Mouse (Mus musculus) left cerebral cortex, postnatal 10 days (tissue): ENCODE data around the gene Git1. TPM values are rescaled to one million over a fixed set of nuclear protein-coding genes. Genes with fewer than 3 reads are reported as not detected.

Experiments used
- DNase-seq, 2 experiments: peaks; one replicate each; pipeline ENCODE4 v3.0.0; 2021 to 2022; ENCODE audit warnings: low spot score in 2 of 2, mixed read lengths in 1 of 2; ENCODE audit errors: extremely low spot score in 1 of 2
- intact Hi-C: fragments of 180-260 bp; cut with DNase I; formaldehyde crosslinking; loops from one replicate; pipeline ENCODE4 v1.15.1; 2025
- total RNA-seq, 2 experiments: library from RNA; stranded (reverse); gene quantifications; 2 replicates each; pipeline ENCODE4 v1.2.3; 2021

The Git1 gene
- total RNA-seq, 2 experiments from 2014 or later: 138 to 142 TPM

DNA sequence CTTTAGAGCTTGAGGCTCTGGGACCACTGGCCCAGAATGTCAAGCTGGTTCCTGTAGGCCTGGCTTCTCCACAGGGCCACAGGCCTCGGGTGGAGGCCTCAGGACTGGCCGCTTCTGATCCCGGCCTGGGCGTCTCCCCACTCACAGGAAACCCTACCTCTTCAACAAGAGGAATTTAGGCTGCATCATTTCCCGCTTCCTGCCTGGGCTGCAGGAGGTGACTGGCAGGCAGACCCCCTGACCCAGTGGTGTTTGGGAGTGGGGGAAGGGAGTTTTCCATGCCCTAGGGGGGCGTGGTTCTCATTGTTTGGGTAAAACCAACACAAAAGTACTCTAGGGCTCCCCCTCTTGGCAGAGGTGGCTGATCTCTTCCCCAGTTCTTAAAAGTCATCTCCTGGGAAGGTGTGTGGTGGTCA, 4.0 kb downstream of the Git1 start:
- peak in 1 of 2 experiments; percentile 88 for DNase-seq
- intact Hi-C loops: no loop called here

DNA sequence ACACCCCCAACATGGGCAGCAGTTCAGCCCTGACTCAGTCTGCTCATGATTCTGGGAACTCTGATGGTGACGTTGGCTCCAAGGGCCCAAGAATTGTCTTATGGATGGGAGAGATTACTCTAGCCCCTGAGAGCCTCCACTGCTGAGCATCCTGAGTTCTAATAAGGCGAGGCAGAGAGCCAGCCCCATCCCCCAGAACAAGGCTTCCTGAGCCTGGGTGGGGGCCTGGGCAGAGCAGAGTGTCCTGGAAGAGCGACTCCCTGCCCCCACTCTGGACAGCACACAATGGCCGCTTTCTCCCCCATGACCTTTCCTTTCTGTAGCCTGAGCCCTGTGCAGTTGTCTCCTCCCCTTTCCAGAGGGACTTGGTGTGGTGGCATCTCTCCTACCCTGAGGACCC, 4.5 kb downstream of the Git1 start:
- intact Hi-C loops: no loop called here
- peak in 1 of 2 experiments; percentile 71 for DNase-seq

GRCm38 (mm10) chr11:77498261-77499139, 5.1 kb downstream of the Git1 start:
- intact Hi-C loops: no loop called here
- DNase-seq: no peak

DNA sequence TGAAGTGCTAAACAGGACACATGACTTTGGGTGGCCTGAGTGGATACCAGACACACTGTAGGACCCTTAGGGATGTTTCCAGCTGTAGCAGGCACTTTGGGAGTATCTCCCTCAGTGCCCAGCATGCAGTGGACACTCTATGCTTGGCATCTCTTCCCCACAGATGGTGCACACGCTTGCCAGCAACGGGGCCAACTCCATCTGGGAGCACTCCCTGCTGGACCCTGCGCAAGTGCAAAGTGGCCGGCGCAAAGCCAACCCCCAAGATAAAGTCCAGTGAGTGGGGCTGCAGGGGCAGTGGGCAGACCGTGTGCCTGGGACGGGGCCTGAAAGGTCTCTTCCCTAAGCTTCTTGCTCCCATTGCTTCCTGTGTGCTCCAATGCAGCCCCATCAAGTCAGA, 6.0 kb downstream of the Git1 start:
- intact Hi-C loops: no loop called here

GRCm38 (mm10) chr11:77500361-77501325, 7.3 kb downstream of the Git1 start:
- intact Hi-C loops: no loop called here
- DNase-seq: no peak

More for the DNA sequence above, 6.0 kb downstream of the Git1 start:
- no peak for DNase-seq

- intact Hi-C loops: no loop called here
- DNase-seq: peak; percentile 74 to 82
These were observed 8.0 kb downstream of the Git1 start for GRCm38 (mm10) chr11:77501392-77501791.

GRCm38 (mm10) chr11:77501971-77502370, 8.6 kb downstream of the Git1 start:
- intact Hi-C loops: no loop called here
- no peak for DNase-seq

GRCm38 (mm10) chr11:77502481-77502880, 9.1 kb downstream of the Git1 start:
- DNase-seq: no peak
- intact Hi-C loops: no loop called here

DNA sequence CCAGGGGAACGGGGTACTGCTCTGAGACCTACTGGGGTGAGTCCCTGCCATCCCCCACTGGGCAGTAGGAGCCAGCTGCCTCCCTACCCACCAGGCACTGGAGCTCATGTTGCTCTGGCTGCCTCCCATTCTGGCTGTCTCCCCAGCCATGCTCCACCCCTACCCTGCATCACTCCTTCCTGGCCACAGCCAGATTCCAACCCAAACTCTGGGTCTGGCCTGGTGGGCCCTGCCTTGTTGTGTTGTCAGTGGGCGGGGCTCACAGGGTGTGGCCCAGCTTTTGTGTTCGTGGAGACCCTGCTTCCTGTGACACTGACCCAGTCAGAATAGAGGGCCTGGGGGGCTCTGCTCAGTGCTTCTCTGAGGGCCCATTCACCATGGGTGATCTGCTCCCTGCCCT, 10.1 kb downstream of the Git1 start:
- intact Hi-C loops: no loop called here

DNA sequence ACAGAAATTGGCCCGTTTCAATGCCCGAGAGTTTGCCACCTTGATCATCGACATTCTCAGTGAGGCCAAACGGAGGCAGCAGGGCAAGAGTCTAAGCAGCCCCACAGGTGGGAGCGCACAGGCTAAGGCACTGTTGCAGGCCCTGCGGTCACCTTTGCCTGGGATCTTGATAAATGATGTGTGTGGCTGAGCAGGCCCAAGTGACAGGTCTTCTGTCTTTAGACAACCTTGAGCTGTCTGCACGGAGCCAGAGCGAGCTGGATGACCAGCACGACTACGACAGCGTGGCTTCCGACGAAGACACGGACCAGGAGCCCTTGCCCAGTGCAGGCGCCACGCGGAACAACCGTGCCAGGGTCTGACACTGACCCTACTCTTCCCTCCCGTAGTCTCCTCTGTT, 11.0 kb downstream of the Git1 start:
- DNase-seq: no peak
- intact Hi-C loops: no loop called here

More for the DNA sequence above, 10.1 kb downstream of the Git1 start:
- DNase-seq: peak in 1 of 2 experiments; percentile 65

DNA sequence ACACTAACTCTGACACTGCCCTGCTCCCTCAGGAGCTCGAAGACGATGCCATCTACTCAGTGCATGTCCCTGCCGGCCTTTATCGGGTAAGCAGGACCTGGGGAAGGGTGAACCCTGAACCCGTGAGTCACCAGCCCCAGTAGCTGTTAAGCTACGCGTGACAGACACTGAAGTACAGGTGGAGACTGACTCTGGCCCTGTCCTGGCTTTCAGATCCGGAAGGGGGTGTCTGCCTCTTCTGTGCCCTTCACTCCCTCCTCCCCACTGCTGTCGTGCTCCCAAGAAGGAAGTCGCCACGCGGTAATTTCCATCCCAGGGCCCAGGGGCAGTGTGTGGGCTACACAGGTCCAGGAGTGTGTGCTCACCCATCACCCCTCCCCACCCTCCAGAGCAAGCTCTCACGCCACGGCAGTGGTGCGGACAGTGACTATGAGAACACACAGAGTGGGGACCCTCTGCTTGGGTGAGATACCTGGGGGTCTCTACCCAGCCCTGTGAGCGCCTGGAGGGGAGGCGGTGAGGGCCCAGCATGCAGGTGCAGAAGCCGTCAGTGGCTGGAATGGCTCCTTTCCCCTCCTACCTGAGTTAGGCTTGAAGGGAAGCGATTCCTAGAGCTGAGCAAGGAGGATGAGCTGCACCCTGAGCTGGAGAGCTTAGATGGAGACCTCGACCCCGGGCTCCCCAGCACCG, 12.1 kb downstream of the Git1 start:
- DNase-seq: no peak
- intact Hi-C loops: no loop called here

DNA sequence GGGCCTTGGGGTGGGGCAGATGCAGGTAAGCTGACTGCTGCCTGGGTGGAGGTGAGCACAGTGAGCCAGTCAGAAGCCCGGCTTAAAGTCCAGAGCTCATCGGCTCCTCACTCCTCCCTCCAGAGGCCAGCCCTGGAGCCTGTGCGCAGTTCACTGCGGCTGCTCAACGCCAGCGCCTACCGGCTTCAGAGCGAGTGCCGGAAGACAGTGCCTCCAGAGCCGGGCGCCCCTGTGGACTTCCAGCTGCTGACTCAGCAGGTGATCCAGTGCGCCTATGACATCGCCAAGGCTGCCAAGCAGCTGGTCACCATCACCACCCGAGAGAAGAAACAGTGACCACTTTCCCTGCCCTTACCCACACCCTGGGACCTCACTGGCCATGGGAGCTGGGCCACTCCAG, 12.9 kb downstream of the Git1 start:
- peak in 1 of 2 experiments; percentile 34 for DNase-seq
- intact Hi-C loops: no loop called here

DNA sequence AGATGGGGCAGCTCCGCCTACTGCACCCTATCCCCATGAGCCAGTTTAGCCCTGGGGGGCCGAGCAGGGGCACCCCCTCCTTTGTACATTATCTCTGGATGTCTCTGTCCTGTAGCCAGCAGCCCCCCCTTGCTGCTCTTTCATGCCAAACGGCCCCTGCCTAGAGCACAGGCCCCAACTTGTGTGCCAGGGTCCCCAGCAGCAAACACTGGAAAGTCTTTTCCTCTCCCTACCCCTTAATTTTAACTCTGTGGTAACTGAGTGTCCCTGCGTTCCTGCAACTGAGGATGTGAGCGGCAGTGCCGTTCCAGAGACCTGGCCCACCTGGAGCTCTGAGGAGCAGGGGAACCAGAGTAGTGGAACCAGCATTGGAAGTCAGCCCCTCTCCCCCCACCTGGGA, 13.6 kb downstream of the Git1 start:
- DNase-seq: peak in 1 of 2 experiments; percentile 22
- intact Hi-C loops: no loop called here

- peak in 1 of 2 experiments; percentile 33 for DNase-seq
- intact Hi-C loops: no loop called here
These were observed 14.1 kb downstream of the Git1 start for GRCm38 (mm10) chr11:77507426-77507825.

GRCm38 (mm10) chr11:77508068-77509021, 15.0 kb downstream of the Git1 start:
- intact Hi-C loops: no loop called here
- peak in 1 of 2 experiments; percentile 92 for DNase-seq

DNA sequence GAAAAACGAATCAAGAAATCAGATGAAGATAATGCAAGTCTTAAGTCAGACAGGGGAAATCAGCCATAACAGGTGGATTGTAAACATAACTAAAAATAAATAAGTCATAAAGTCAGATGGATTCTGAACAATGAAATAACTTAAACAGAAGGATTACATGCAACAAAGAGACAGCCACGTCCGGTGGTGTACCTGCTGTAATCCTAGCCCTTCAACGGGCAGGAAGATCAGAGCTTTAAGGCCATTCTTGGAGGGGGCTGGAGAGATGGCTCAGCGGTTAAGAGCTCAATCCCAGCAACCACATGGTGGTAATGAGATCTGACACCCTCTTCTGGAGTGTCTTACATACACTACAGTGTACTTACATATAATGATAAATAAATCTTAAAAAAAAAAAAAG, 18.0 kb downstream of the Git1 start:
- no peak for DNase-seq
- intact Hi-C loops: no loop called here

- intact Hi-C loops: no loop called here
- DNase-seq: peak in 1 of 2 experiments; percentile 91
These were observed 19.8 kb downstream of the Git1 start for GRCm38 (mm10) chr11:77512891-77513810.
